Mouse (Mus musculus): Measurements from ENCODE around the gene Ccdc163. TPM values are rescaled to one million over a fixed set of nuclear protein-coding genes. Genes with fewer than 3 reads are reported as not detected.

The Ccdc163 gene
- total and polyA plus RNA-seq, 2 experiments from 2014 or later = 6.0 to 6.8 TPM

DNA sequence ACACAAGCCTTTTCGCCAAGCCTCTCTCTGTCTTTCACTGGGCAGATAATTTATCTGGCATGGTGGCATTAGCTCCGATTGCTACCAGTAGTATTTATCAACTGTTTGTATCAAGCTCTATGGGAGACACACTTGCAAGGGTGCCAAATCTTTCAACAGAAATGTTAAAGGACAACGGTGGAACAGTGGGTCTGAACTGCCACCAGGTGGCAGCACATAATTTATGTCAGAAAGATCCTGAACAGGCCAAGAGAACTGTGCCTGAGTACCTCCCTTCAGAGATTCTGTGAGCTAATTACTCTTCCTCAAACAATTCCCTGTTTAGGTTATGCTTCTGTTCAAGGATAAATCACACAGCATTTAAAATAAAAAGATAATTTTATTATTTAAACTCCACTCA is 11.1 kb downstream of the Ccdc163 start:
- H3K36me3 ChIP-seq (replicated peaks; ENCODE audit: control insufficient read depth, insufficient read depth, low read length) = 0 out of 2 replicates have a peak, but pooled peaks cover 7% of the 10 kb centered on the region
- no peak overlapping the region for H3K4me3 ChIP-seq (ENCODE audit: low read depth, low read length)
- H3K9ac ChIP-seq (replicated peaks; ENCODE audit: low read depth, low read length) = no peak overlapping the region
- TF ChIP-seq CTCF (IDR thresholded peaks at IDR 0.05; ENCODE audit: low read depth) = peak; percentile 76
- no peak for TF ChIP-seq EP300 (IDR thresholded peaks at IDR 0.05; ENCODE audit: low read depth)
- H3K27ac ChIP-seq (ENCODE audit: low read depth) = no peak overlapping the region
- H3K27me3 ChIP-seq (ENCODE audit: control insufficient read depth, insufficient read depth, low read length) = no peaks in the 10 kb centered on the region
- 15% methylated on average over 3 of the region's 3 CpGs for WGBS
- H3K4me2 ChIP-seq (ENCODE audit: low read depth, low read length) = no peak overlapping the region
- peak; percentile 88 for DNase-seq (ENCODE audit: low spot score)
- H3K4me1 ChIP-seq (ENCODE audit: control insufficient read depth, insufficient read depth) = 0 out of 2 replicates have a peak, but pooled peaks cover 14% of the 10 kb centered on the region
- H3K9me3 ChIP-seq (replicated peaks; ENCODE audit: control insufficient read depth, low read length) = no peaks in the 10 kb centered on the region
- ATAC-seq (ENCODE audit: insufficient read depth, low read depth) = no peak

DNA sequence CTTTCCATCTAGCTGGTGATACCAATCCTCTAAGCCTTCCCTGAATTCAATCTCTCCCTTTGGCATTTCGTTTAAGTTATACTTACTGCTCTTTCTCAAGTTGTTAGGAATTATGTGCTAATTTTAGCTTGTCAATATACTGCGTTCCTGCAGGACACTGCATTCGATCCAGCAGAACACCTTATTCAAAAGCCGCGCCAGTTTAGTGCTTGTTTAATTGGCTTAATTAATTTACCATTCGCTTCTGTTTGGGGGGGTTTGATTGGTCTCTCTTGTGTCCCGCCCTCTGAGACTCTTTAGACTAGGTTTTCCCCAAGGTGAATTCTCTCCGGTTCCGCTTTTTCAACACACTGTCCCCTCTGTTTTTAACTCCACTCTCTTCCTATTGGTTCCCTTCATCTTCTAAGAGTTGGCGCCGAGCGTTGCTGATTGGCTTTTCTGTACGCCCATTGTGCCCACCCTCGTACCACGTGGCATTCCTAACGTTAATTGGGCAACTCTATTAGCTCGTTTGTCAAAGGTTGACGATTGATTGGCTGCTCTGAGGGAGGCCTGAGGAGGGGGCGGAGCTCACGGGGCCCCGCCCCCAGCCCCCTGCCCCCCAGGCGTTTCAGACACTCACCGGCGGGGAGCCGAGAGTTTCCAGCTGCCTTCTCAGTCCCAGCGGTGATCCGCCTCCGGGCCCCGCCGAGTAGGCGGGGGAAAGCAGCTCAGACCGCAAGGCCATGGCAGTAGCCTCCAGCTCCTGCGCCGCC is 12.2 kb downstream of the Ccdc163 start, which contains the start of gene Tesk2:
Tesk2 (plus strand) TSS at position 606 of the 755 bp plus-strand sequence.
- Histone ChIP-seq H3K4me2 (ENCODE audit: low read depth, low read length) (peak within 1 kb of the TSS; percentile 83), H3K27me3 (ENCODE audit: control insufficient read depth, insufficient read depth, low read length) (no peaks in the 10 kb centered on the region), H3K27ac (ENCODE audit: low read depth) (peak within 1 kb of the TSS; percentile 83), H3K36me3 (replicated peaks; ENCODE audit: control insufficient read depth, insufficient read depth, low read length) (0 out of 2 replicates have a peak, but pooled peaks cover 2% of the 10 kb centered on the region), H3K9ac (replicated peaks; ENCODE audit: low read depth, low read length) (peak within 1 kb of the TSS; percentile 72), H3K4me1 (ENCODE audit: control insufficient read depth, insufficient read depth) (0 out of 2 replicates have a peak, but pooled peaks cover 14% of the 10 kb centered on the region), H3K4me3 (ENCODE audit: low read depth, low read length) (peak within 1 kb of the TSS; percentile 78), H3K9me3 (replicated peaks; ENCODE audit: control insufficient read depth, low read length) (no peaks in the 10 kb centered on the region)
- no peak for TF ChIP-seq CTCF (IDR thresholded peaks at IDR 0.05; ENCODE audit: low read depth)
- TF ChIP-seq EP300 (IDR thresholded peaks at IDR 0.05; ENCODE audit: low read depth) = no peak
- DNase-seq (ENCODE audit: low spot score) = peak; percentile 99
- ATAC-seq (ENCODE audit: insufficient read depth, low read depth) = peak; percentile 99
- under 1% methylated on average over 33 of the region's 34 CpGs for WGBS

DNA sequence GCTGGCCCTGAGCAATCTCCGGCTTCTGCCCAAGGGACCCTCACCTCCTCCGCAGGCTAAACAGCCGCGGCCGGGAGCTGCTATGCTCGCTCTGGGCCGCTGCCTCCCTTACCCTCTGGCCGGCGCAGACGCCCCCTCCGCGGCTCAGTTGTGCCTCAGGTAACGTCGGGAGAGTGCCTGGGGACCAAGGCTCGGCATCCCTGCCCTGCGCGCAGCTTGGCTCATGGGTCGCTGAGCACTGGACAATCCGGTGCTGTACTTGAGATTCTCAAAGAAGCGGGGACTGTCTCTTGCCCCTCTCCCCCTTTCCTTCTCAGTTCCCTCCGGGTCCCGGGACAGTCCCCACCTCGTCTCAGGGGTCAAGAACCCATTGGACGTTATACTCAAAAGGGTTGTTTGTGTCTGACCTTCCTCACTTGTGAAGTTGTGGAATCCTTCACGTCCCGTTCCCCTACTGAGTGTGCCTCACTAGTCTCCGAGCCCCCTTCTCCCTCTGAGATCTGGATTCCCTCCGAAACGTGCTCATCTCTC is 12.9 kb downstream of the Ccdc163 start:
- no peak for ATAC-seq (ENCODE audit: insufficient read depth, low read depth)
- no peaks in the 10 kb centered on the region for H3K9me3 ChIP-seq (replicated peaks; ENCODE audit: control insufficient read depth, low read length)
- H3K9ac ChIP-seq (replicated peaks; ENCODE audit: low read depth, low read length) = peak overlapping the region; percentile 72
- no peak for TF ChIP-seq CTCF (IDR thresholded peaks at IDR 0.05; ENCODE audit: low read depth)
- 1% methylated on average over 29 of the region's 29 CpGs for WGBS
- H3K4me1 ChIP-seq (ENCODE audit: control insufficient read depth, insufficient read depth) = 0 out of 2 replicates have a peak, but pooled peaks cover 14% of the 10 kb centered on the region
- H3K4me3 ChIP-seq (ENCODE audit: low read depth, low read length) = peak overlapping the region; percentile 78
- no peak for DNase-seq (ENCODE audit: low spot score)
- peak overlapping the region; percentile 83 for H3K4me2 ChIP-seq (ENCODE audit: low read depth, low read length)
- peak overlapping the region; percentile 83 for H3K27ac ChIP-seq (ENCODE audit: low read depth)
- H3K27me3 ChIP-seq (ENCODE audit: control insufficient read depth, insufficient read depth, low read length) = no peaks in the 10 kb centered on the region
- no peaks in the 10 kb centered on the region for H3K36me3 ChIP-seq (replicated peaks; ENCODE audit: control insufficient read depth, insufficient read depth, low read length)

DNA sequence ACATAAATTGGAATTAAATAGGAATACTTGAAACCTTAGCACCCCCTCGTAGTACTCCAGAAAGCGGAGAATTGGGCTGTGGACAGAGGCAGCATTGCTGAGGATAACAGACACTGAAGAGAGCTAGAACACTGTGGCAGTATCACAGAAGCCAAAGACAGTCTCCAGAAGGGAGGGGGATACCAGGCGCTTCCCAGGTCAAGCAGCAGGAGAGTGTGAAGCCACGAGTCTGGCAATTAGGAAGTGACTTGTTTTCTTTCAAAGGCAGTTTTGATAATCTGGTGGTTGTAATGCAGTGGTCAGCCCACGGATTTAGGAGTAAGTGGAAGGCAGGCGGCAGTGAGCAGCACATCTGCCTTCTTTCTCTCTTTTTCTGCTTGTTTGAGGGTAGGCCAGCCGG is 13.9 kb downstream of the Ccdc163 start:
- no peak overlapping the region for H3K9ac ChIP-seq (replicated peaks; ENCODE audit: low read depth, low read length)
- H3K9me3 ChIP-seq (replicated peaks; ENCODE audit: control insufficient read depth, low read length) = no peaks in the 10 kb centered on the region

DNA sequence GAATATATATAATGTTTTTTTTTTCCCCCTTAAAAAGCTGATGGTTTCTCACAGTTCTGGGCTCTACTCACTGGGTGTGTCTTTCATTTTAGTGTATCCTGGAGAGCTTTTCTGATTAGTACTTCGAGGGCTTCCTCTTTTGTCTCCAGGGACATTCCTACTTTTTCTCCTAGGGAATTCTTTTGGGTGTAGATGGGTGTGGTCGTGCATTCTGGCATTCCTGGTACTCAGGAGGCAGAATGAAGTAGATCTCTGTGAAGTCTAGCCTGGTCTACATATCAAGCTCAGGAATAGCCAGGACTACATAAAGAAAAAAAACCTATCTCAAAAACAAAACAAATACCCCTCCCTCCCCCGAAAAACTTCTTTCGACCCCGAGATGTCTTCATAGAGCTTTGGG is 17.1 kb downstream of the Ccdc163 start:
- Histone ChIP-seq H3K4me1 (ENCODE audit: control insufficient read depth, insufficient read depth) (0 out of 2 replicates have a peak, but pooled peaks cover 11% of the 10 kb centered on the region), H3K9me3 (replicated peaks; ENCODE audit: control insufficient read depth, low read length) (no peaks in the 10 kb centered on the region), H3K4me3 (ENCODE audit: low read depth, low read length) (no peak overlapping the region), H3K27ac (ENCODE audit: low read depth) (no peak overlapping the region), H3K4me2 (ENCODE audit: low read depth, low read length) (no peak overlapping the region), H3K27me3 (ENCODE audit: control insufficient read depth, insufficient read depth, low read length) (no peaks in the 10 kb centered on the region), H3K36me3 (replicated peaks; ENCODE audit: control insufficient read depth, insufficient read depth, low read length) (no peaks in the 10 kb centered on the region), H3K9ac (replicated peaks; ENCODE audit: low read depth, low read length) (no peak overlapping the region)
- WGBS = 72% methylated on average over 5 of the region's 5 CpGs
- ATAC-seq (ENCODE audit: insufficient read depth, low read depth) (no peak), DNase-seq (ENCODE audit: low spot score) (no peak)
- no peak for TF ChIP-seq EP300 (IDR thresholded peaks at IDR 0.05; ENCODE audit: low read depth)
- TF ChIP-seq CTCF (IDR thresholded peaks at IDR 0.05; ENCODE audit: low read depth) = no peak

More for the DNA sequence above, 13.9 kb downstream of the Ccdc163 start:
- ATAC-seq (ENCODE audit: insufficient read depth, low read depth) (no peak), DNase-seq (ENCODE audit: low spot score) (no peak)
- Histone ChIP-seq H3K4me2 (ENCODE audit: low read depth, low read length) (peak overlapping the region; percentile 83; the same call in 1 of the 2 replicates), H3K4me3 (ENCODE audit: low read depth, low read length) (no peak overlapping the region), H3K4me1 (ENCODE audit: control insufficient read depth, insufficient read depth) (0 out of 2 replicates have a peak, but pooled peaks cover 14% of the 10 kb centered on the region), H3K36me3 (replicated peaks; ENCODE audit: control insufficient read depth, insufficient read depth, low read length) (no peaks in the 10 kb centered on the region), H3K27me3 (ENCODE audit: control insufficient read depth, insufficient read depth, low read length) (no peaks in the 10 kb centered on the region), H3K27ac (ENCODE audit: low read depth) (no peak overlapping the region)
- WGBS = 40% methylated on average over 7 of the region's 7 CpGs
- TF ChIP-seq CTCF (IDR thresholded peaks at IDR 0.05; ENCODE audit: low read depth) = no peak
- TF ChIP-seq EP300 (IDR thresholded peaks at IDR 0.05; ENCODE audit: low read depth) = no peak

Data from heart, postnatal 0 days (tissue).